Mouse (Mus musculus) ES-E14 (cell line): Measurements from ENCODE around the gene Rpl36al. TPM values are rescaled to one million over a fixed set of nuclear protein-coding genes. Genes with fewer than 3 reads are reported as not detected.

ENCODE experiments used
- DNase-seq: peaks from one replicate; pipeline ENCODE4 v3.0.0-alpha.2; 2013; ENCODE audit warnings: low read depth, low spot score
- H3K27ac ChIP-seq: 2 replicates; pipeline ENCODE4 v1.5.1; 2012; ENCODE audit warnings: low read depth, mild to moderate bottlenecking, low read length, moderate library complexity, mixed read lengths; ENCODE audit not compliant: poor library complexity, insufficient read depth, severe bottlenecking
- H3K36me3 ChIP-seq: 2 replicates; pipeline ENCODE4 v1.6.1; 2012; ENCODE audit warnings: mild to moderate bottlenecking, low read length, moderate library complexity, mixed read lengths; ENCODE audit not compliant: control insufficient read depth, poor library complexity, insufficient read depth, severe bottlenecking
- H3K4me1 ChIP-seq, 2 experiments: fragments of 150-350 bp in 1 of 2; sonication (generic) in 1 of 2; 2 replicates each; pipeline ENCODE4 v1.6.1; 2012; ENCODE audit warnings: low read length in 2 of 2, mild to moderate bottlenecking in 1 of 2, mixed read lengths in 1 of 2; ENCODE audit not compliant: control insufficient read depth in 2 of 2, insufficient read depth in 2 of 2, poor library complexity in 1 of 2
- H3K4me3 ChIP-seq, 2 experiments: fragments of 150-350 bp in 1 of 2; sonication (generic) in 1 of 2; 2 replicates each; pipeline ENCODE4 v1.5.1; 2012; ENCODE audit warnings: low read length in 2 of 2, low read depth in 1 of 2, mild to moderate bottlenecking in 1 of 2, mixed read lengths in 1 of 2; ENCODE audit not compliant: insufficient read depth in 1 of 2, poor library complexity in 1 of 2, severe bottlenecking in 1 of 2
- H3K9ac ChIP-seq: 2 replicates; pipeline ENCODE4 v1.6.1; 2012; ENCODE audit warnings: low read depth, mild to moderate bottlenecking, low read length, mixed read lengths; ENCODE audit not compliant: poor library complexity, insufficient read depth, severe bottlenecking
- H3K9me3 ChIP-seq: fragments of 150-350 bp; sonication (generic); 2 replicates; pipeline ENCODE4 v1.6.1; 2012; ENCODE audit warnings: low read depth, mild to moderate bottlenecking, low read length; ENCODE audit not compliant: control insufficient read depth, insufficient read depth
- CHD2 ChIP-seq: IDR thresholded peaks from 2 replicates; pipeline ENCODE4 v1.6.1; 2014; ENCODE audit warnings: mild to moderate bottlenecking, low read depth, low read length, inconsistent platforms
- HCFC1 ChIP-seq: IDR thresholded peaks from 2 replicates; pipeline ENCODE4 v1.6.1; 2012; ENCODE audit warnings: low read length, inconsistent platforms, borderline replicate concordance; ENCODE audit not compliant: insufficient read depth
- MAFK ChIP-seq: IDR thresholded peaks from 2 replicates; pipeline ENCODE4 v1.6.1; 2014; ENCODE audit warnings: mild to moderate bottlenecking, low read depth, low read length, inconsistent platforms; ENCODE audit not compliant: insufficient read depth
- ZC3H11A ChIP-seq: IDR thresholded peaks from 2 replicates; pipeline ENCODE4 v1.6.1; 2012; ENCODE audit warnings: low read depth, mild to moderate bottlenecking, inconsistent platforms, low read length, borderline replicate concordance
- ZNF384 ChIP-seq: IDR thresholded peaks from 2 replicates; pipeline ENCODE4 v1.6.1; 2012; ENCODE audit warnings: low read depth, low read length, inconsistent platforms
- in situ Hi-C, 2 experiments: fragments of 600-800 bp; cut with MboI; formaldehyde crosslinking; loops; one replicate each; pipeline ENCODE4 v1.15.1; 2025; ENCODE audit warnings: low sequenced_read_pairs in 2 of 2, inconsistent platforms in 1 of 2; ENCODE audit not compliant: unreplicated experiment in 2 of 2
- total RNA-seq: library from RNA; depleted of rRNA; stranded (reverse); fragments of 300-350 nt; gene quantifications from 2 replicates; pipeline ENCODE4 v1.2.3, GENCODE M21; 2012

Gene Rpl36al
- total RNA-seq, 1 experiment: 1,086 TPM

GRCm38 (mm10) chr12:69196444-69197377 lies 12.8 kb upstream of the Rpl36al start, which contains the start of gene Gm49383:
Gm49383 (minus strand) TSS chr12:69197104.
- TF ChIP-seq CHD2 (no peak), ZC3H11A (no peak), MAFK (no peak), HCFC1 (0 out of 2 replicates have a peak, but pooled peaks have one; percentile 33), ZNF384 (no peak)
- peak within 1 kb of the TSS; percentile 83 to 99 for H3K4me3 ChIP-seq

GRCm38 (mm10) chr12:69192637-69193036 lies 8.8 kb upstream of the Rpl36al start:
- DNase-seq: no peak
- H3K4me1 ChIP-seq: peaks cover 0 to 1% of the 10 kb centered on the region in 2 experiments; a peak in 1 of 4 replicates
- in situ Hi-C loops: no loop called here
- H3K36me3 ChIP-seq: peaks cover 6% of the 10 kb centered on the region; the same call in 1 of the 2 replicates
- no peak overlapping the region for H3K4me3 ChIP-seq
- H3K27ac ChIP-seq: no peak overlapping the region
- H3K9me3 ChIP-seq: no peaks in the 10 kb centered on the region
- H3K9ac ChIP-seq: no peak overlapping the region
- TF ChIP-seq ZC3H11A (no peak), CHD2 (no peak), ZNF384 (no peak), MAFK (no peak), HCFC1 (no peak)

More at GRCm38 (mm10) chr12:69196444-69197377, 12.8 kb upstream of the Rpl36al start, which contains the start of gene Gm49383:
- H3K9ac ChIP-seq: peak within 1 kb of the TSS; percentile 79
- no peak within 1 kb of the TSS for H3K27ac ChIP-seq
- no peaks in the 10 kb centered on the region; the same call in 1 of the 2 replicates for H3K36me3 ChIP-seq
- in situ Hi-C loops: no loop called here
- peaks cover 4% of the 10 kb centered on the region in 2 experiments; a peak in 1 of 4 replicates for H3K4me1 ChIP-seq
- H3K9me3 ChIP-seq: no peaks in the 10 kb centered on the region
- peak; percentile 21 for DNase-seq

GRCm38 (mm10) chr12:69191396-69191795 lies 7.5 kb upstream of the Rpl36al start:
- Histone ChIP-seq H3K9ac (no peak overlapping the region), H3K9me3 (no peaks in the 10 kb centered on the region), H3K27ac (no peak overlapping the region; the same call in 1 of the 2 replicates), H3K36me3 (peaks cover 9% of the 10 kb centered on the region; the same call in 1 of the 2 replicates), H3K4me1 (peaks cover 0 to 1% of the 10 kb centered on the region in 2 experiments; a peak in 1 of 4 replicates), H3K4me3 (no peak overlapping the region)
- DNase-seq: no peak
- TF ChIP-seq ZC3H11A: no peak
- TF ChIP-seq CHD2: no peak
- no peak for TF ChIP-seq HCFC1
- TF ChIP-seq ZNF384: no peak
- TF ChIP-seq MAFK: no peak
- in situ Hi-C loops: no loop called here

GRCm38 (mm10) chr12:69190522-69190921 lies 6.6 kb upstream of the Rpl36al start:
- in situ Hi-C loops: no loop called here
- H3K27ac ChIP-seq: no peak overlapping the region
- peaks cover 0 to 1% of the 10 kb centered on the region in 2 experiments; a peak in 1 of 4 replicates for H3K4me1 ChIP-seq
- no peak overlapping the region for H3K4me3 ChIP-seq
- TF ChIP-seq ZNF384 (no peak), CHD2 (no peak), ZC3H11A (no peak), HCFC1 (no peak), MAFK (no peak)
- H3K36me3 ChIP-seq: peaks cover 9% of the 10 kb centered on the region; the same call in 1 of the 2 replicates
- no peak for DNase-seq
- H3K9ac ChIP-seq: no peak overlapping the region
- H3K9me3 ChIP-seq: no peaks in the 10 kb centered on the region
